Mouse (Mus musculus) lung, postnatal 25 days (tissue): ENCODE results near the gene Cdca5.
"Not testable (repeated sequence)": the region's sequence is repeated elsewhere in the genome, so short reads cannot be mapped to it uniquely, and the experiment has no call there.

Source experiments
- DNase-seq: peaks from one replicate; pipeline ENCODE4 v3.0.0; 2022; ENCODE audit warnings: low spot score

Cdca5 gene

DNA sequence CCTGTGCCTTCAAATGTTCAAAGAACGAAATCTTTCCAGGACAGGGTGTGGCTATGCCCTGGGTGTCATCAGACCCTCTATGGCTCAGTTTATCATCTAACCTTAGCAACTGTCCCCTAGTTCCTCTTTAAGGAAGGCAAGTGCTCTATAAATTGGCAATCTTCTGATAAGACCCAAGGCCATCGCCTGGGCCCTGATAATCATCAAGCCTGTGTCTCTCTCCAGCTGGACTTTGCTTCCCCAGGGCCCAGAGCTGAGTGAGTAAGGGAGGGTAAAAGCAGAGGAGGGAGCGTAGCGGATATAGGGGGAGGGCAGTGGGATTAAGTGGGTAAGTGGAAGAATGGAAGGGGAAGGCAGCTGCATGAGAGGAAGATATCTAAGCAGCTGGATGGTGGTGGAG lies 19.7 kb downstream of the Cdca5 start:
- DNase-seq: no peak

DNA sequence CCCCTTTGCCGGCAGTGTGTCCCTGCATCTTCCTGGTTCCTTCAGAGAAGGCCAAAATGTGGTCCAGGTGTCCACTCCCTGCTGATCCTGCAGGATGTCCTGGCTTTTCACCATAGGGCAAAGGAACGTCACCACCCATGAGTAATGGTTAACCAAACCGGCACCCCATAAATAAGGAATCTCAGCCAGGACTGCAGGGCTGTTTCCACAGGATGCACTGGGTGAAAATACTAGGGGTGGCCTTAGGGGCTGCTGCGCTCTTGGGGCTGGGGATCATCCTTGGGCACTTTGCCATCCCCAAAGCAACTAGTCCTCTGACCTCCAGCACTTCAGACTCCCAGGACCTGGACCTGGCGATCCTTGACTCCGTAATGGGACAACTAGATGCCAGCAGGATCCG lies 20.8 kb downstream of the Cdca5 start, which contains the start of gene Naaladl1:
TSS of gene Naaladl1 (plus strand) at position 197 of the 400 bp plus-strand sequence.
- DNase-seq: no peak

DNA sequence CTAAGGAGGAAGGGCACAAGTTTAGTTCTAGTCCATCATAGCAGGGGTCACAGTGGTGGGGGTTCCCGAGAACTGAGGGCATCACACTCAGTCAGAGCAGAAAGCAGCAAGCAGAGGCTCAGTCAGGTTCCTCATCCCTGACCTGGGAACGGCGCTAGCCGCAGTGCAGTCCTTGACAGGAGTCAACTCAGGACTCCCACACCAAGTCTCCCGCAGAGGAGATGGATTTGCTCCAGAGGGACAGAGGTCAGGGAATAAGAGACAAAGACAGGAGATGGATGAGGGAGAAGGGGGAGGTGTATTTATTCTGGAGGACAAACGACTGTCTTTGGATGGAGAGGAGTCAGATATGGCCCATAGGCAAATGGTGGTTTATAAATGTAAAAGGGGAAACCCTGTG lies 28.3 kb downstream of the Cdca5 start:
- DNase-seq: no peak

DNA sequence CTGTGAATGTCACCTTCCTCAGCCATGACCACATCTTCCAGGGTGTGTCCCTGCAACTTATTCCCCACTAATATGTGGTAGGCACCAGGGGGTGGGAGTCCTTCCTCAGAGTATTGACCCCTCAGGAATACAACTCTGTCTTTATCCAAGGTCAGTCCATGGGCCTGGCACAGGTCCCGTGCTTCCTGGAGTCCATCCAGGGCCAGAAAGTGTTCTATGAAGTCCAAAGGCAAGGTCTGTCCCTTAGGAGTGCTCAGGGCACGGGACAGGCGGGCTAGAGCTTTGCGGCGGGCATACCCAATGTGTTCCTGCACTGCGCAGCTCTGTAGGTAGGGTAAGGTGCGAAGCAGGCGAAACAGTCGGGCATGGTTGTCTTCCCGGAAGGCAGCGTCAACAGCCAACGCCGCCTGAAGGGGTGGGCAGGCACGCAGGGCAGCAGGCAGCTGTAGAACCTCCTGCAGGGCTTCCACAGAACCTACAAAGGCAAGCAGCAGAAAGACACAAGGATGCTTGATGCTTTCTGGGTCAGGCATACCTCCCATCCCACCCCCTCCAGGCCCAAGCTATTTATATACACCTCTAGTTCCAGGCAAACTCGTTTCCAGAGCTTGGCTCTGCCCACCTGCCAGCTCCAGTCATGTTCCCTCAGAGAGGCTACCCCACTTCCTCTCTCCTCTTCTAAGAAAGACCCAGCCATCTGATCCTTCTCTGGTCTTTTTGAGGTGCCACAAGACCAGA lies 31.5 kb downstream of the Cdca5 start:
- no peak for DNase-seq

DNA sequence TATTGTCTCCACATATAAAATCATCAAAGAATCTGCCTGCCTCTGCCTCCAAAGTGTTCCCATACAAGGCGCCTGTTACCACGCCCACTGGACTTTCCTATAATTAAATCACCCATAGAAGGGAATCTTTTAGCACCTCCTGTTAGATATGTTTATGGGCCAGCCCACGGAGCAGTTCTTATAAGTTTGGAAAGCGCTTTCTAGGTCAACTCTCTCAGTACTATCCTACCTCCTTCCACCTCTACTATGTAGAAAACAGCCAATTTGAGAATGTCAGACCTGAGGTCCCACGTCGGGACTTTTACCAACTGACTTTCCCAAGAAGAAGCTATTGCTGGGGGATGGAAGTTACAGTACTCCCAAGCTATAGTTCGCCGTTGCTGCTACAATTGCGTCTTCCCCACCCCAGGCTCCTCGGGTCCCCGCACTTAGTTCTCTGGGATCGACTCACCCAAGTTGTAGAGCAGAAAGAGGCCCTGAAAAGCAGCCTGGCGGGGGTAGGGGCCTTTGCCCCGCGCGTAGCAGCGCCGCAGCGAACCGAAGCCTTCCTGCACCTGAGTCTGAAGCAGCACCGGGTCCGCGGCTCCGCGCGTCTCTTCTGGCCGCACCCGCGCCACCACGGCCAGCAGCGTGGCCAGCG lies 32.7 kb downstream of the Cdca5 start:
- DNase-seq: no peak

DNA sequence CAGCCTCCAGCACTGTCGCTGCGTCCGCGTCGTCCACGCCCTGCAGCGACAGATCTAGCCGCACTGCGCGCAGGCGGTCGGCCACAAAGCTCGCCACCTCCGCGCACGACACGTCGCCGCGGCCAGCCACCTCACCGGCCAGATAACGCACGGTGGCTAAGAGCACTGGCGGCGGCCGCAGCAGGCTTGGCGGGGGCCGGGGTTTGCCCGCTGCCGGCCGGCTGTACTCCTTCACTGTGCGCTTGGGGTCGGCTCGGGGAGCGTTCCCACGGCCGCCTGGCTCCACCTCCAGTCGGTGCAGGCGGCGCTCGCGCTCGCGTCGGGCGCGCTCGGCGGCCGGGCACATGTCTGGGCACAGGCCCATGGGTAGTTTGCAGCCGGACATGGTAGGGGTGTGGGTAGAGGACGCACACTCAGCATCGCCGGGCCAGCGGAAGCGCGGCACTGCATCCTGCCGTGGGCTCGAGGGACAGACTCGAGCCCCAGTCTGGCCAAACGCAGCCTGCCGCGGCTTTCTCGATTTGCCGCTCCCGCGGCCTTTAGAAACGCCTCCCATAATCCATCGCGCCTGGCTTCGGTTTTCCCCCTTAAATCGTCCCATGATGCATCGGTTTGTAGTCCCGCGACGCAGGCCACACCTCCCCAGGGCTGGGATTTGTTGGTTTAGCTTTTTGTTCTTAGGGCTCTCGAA lies 33.3 kb downstream of the Cdca5 start, which contains the start of gene Sac3d1:
TSS of gene Sac3d1 (minus strand) at position 665 of the 691 bp plus-strand sequence.
- peak; percentile 92 for DNase-seq

DNA sequence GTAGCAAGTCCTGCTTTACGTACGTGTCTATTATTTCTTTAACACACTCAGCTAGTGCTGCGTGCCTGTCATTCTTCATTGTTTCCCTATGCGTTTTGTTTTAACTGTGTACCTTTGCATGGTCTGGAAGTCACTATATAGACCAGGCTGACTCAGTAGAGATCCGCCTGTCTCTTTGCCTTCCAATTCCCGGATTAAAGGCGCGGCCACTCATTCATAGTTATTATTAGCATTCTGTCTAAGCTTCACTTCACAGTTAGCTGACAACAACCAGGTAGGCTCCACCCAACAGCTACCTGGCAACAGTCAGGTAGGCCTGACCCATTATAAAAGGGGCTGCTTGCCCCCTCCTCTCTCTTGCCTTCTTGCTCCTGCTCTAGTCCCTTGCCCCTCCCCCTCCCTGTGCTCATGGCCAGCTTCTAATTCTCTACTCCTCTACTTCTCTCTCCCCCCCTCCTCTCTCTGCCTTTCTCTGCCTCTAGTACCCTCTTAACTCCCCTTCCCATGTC lies 33.9 kb downstream of the Cdca5 start:
- no peak for DNase-seq

DNA sequence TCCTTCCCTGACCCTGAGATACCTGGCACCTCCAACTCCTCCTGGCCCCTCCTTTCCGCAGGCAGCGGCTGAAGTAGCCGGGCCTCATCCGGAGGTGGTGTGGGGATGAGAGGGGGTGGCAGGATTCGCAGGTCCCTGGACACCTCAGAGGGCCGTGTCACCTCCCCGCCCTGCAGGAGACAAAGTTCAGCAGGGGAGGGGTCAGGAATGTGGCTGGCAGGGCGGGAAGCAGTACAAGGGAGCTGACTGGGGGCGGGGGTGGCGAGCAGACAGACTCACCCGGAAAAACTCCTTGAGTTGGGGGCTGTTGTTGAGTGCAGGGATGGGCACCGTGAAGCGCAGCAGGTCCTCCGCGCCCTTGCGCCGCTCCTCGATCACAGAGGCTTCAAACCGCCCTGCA lies 37.0 kb downstream of the Cdca5 start:
- no peak for DNase-seq

DNA sequence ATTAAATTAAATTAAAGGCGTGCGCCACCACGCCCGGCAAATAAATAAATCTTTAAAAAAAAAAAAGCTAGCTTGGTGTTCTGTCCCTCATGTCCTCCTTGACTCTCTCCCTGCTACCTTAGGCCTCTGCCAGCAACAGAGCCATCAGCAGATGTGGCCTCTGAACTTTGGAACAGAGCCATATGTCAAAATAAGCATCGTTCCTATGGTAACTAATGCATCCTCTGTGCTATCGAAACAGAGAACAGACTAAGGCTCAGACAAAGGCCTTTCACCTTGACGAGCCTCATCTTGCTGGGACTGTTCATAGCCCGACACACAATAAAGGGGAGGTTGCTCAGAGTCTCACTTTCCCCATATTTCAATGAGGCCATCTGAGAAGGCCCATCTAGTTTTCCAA lies 38.5 kb downstream of the Cdca5 start:
- DNase-seq: no peak

DNA sequence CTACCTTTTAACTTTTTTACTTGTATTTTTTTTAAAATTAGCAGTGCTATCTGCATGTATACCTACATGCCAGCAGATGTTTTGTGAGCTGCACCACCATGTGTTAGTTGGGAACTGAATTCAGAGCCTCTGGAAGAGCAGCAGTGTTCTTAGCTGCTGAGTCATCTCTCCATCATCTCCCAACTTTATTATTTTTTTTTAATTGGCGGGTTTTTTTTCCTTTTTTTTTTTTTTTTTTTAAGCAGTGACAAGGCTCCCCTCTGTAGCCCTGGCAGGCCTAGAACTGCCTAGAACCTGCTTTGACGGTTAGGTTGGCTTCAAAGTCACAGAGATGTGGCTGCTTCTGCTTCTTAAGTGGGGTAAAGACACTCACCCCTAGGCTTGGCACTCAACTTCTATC lies 40.1 kb downstream of the Cdca5 start:
- no peak for DNase-seq

DNA sequence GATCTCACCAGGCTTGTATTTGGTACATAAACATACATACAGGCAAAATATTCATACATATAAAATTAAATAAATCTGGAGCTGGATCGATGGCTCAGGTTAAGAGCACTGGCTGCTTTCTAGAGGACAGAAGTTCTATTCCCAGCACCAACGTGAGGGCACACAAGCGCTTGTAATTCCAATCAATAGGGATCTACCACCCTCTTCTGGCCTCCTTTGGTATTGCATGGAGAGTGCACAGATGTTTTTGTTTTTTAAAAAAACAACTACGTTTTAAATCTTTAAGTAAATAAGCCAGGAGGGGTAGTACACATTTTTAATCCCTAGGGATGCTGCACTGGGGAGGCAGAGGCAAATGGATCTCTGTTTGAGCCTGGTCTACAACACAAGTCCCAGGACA lies 41.5 kb downstream of the Cdca5 start:
- peak; percentile 62 for DNase-seq

DNA sequence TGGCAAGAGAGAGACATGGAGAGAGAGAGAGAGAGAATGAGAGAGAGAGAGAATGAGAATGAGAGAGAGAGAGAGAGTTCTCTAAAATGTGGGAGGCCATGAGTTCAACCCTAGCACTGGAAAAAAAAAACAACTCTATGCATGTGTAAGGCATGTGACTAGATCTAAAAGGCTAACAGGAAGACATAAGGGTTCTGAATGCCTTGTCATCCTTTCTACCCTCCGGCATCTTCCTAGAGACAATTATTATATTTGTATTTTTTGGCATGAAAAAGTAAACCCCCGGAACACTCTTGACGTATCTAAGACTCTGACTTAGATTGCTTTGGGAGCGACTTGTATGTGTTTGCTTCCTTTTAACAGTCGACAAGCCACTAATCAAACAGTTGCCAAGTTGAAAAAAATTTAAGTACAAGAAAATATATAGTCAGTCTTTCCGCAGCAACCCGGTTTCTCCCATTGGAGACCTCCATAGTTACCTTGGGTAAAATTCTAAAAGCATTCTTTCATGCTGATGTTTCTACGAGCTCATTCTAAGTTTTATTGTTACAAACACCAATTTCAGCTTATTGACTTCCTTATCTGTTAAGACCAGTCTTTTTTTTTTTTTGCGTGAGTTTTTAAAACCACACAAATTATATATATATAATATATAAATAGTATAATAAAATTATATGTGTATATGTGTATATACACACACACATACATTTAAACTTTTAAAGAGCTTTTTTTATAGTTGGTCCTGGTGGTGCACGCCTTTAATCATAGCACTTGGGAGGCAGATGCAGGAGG lies 42.2 kb downstream of the Cdca5 start:
- no peak for DNase-seq

DNA sequence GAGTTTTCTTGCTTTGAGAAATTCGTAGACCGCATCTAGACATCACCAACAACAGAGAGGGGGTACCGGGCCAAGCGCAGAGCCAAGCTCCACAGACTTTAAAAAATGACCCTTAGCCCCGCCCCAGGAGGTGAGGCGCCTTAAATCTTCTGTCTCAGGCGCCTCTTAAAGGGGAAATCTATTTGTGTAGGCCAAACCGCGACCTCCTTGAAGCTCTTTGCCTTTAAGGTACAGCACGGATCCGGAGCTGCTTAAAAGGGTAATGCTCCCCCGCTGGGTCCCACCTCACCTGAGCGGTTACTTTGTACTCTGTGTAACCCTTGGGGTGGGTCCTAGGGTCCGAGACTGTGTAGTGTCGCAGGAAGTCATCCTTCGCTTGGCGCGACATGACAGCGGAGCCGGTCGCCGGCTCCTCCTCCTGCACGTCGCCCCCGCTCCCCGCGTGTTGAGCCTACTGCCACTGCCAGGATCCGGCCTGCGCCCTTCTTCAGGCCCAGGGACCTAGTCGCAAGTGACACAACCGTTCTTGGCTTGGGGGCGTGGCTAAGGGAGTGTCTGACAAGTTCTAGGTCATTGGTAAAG lies 43.1 kb downstream of the Cdca5 start, which contains the start of gene Snx15:
TSS of gene Snx15 (minus strand) at position 545 of the 582 bp plus-strand sequence.
- peak; percentile 98 for DNase-seq

DNA sequence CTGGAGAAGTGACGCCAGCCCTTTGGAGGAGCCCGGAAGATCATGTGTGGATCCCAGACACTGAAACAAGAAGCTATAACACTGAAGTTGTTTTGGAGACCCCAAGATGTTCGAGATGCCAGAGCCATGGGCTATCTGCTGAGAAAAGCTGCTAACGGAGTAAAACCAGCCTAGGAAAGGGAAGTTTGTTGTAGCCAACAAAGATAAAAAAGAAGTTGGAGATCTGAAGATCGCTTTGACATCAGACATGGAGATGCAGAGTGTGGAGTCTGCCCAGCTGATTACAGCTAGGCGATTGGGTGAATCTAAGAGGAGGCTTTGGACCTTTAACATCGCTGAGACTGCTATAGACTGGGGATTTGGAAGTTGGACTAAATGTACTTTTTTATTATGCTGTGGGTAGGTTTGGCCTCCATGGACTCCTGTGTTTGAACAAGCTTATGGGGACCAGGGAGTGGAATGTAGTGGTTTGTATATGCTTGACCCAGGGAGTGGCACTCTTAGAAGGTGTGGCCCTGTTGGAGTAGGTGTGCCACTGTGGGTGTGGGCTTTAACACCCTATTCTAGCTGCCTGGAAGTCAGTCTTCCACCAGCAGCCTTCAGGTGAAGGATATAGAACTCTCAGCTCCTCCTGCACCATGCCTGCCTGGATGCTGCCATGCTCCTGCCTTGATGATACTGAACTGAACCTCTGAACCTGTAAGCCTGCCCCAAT lies 45.8 kb downstream of the Cdca5 start:
- DNase-seq: not testable (repeated sequence)

DNA sequence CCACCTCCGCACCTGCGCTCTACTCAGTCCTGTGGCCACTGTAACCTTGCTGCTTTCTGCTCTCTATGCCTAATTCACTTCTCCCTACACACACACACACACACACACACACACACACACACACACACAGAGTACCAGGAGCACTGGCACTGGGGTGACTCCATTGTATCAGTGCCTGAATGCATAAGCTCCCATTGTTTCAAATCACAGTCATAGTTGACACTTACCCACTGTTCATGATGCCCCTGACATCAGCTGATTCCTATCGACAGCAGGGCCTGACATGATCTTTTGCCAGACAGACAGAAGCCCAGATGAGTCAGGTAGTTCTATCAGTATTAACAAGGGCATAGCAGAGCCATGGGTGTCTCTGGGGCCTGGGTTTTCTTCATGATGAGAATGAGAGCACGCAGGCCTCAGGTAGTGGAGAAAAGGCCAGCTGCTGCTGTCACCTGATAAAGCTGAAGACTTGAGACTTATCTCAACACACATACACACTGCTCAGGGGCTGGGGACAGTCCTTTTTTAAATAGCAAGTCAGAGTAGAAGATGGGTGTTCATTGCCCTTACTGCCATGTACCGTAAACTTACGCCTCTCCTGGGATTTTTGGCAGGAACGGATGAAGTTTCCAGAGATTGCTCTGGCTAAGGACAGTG lies 47.5 kb downstream of the Cdca5 start:
- no peak for DNase-seq

DNA sequence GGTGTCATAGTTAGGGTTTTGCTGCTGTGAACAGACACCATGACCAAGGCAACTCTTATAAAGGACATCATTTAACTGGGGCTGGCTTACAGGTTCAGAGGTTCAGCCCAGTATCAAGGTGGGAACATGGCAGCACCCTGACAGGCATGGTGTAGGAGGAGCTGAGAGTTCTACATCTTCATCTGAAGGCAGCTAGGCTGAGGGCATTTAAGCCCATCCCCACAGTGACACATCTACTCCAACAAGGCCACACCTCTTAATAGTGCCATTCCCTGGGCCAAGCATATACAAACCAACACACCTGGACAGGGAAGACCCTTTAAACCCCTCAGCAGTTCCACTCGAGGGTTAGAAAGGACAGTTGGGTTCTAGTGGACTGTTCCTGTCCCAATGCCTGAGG lies 48.4 kb downstream of the Cdca5 start:
- not testable (repeated sequence) for DNase-seq

DNA sequence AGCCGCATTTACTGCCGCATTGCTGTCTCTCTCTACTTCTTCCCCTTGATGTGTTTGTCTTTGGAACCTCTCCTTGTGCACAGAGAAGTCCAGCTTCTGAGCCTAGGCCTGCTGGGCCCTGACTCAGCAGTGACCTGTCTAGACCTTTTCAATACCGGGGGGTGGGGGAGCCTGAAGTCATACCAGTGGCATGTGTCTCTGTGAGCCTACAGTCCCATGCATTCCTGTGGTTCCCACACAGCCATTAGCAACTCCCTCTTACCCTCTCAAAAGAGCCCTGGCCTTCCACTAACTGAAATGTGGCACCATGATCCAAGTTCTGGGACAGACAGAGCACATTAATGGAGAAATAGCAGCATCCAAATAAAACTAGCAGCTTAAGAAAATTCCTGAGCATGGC lies 51.6 kb downstream of the Cdca5 start:
- DNase-seq: no peak

DNA sequence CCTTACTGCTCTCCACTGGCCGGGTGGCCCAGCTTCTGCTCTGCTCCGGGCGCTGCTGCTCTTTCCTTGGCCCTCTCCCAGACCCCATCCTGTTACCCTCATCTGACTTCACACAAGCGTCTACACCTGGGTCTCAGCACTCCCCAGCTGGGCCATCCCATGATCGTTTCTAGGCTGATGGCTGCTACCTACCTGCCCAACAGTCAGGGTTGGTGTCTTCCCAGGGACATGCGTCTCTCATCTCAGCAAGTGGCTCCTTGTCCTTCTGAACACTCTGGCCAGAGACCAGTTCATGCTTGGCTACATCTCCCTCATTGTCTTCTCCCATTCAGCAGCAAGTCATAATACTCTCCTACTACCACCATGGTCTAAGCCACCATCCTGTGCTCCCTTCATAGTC lies 54.9 kb downstream of the Cdca5 start:
- no peak for DNase-seq

DNA sequence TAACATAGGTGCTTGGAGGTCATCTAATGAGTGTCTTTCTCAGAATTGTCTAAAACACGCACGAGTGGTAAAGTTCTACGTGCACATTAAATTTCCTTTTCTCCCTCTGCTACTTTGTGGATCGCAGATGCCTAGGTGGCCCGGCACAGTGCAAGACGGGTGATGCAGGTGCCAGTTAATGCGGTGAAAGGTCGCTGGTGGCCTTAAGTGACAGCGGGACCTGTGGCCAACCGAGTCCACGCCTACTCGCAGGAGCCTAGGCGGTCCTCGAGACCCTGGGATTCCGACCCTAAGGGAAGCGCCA lies 55.5 kb downstream of the Cdca5 start:
- DNase-seq: no peak

DNA sequence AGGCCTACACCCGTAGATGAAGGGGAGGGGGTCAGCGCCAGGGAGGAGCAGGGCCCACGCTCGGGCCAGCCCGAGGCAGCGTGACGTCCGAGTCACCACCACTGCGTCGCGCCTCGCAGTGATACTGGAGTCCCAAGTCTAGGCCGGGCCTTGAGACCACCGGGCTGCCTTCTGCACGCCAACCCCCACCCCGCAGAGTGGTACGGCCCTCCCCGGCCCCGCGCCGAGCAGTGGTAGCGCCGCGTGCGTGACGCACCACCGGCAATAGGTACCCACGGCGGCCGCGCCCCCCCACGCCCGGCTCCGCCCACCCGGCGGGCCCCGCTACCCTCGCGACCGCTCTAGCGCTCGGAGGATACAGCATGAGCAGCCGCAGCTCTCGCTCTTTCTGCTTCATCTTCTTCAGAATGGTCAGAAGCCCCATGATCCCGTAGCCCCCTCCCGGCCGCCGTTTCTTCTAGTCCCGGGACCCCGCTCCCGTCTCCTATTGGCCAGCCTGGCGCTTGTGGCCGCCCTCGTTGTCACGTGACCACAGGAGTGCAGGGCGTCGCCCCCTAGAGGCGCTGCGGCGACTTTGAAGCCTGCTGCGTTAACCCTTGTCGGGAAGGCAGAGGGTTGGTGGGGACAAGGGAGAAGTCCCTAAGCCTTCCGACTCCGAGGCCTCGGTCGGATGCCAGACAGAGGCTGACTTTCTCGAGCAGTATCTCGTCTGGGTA lies 56.1 kb downstream of the Cdca5 start, which contains the start of gene Batf2:
TSS of gene Batf2 (plus strand) at position 306 of the 716 bp plus-strand sequence.
- DNase-seq: peak; percentile 93
